24 mouse cellular contexts compared by ENCODE assay signal in the genomic region with DNA sequence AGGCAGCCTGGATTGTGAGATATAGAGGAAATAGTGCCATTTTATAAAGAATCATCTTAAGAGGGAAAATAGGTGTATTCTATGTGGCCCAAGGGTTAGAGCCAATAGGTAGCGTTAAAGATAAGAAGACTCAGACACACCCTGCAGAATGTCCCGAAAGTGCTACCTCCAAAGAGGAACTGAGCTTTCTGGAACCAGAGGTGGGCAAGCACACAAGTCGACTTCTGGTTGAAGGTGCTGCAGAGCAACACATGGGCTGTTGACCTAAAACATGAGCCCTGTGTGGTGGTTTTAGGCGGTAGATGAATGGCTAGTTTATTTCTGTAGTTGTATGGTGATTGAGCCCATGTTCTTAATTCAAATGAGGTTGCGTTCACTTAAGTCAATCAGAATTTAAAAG.
"Had no signal": no experiment of that assay in that cellular context is flagged by ENCODE, and none has a peak within 500 bp of the region (broad histone marks: within the 10 kb centered on the region; RNA-seq: fewer than 3 reads in every experiment).

No protein-coding gene starts in this region.

- H3K4me1 ChIP-seq: embryonic facial prominence, embryonic 10.5 days; embryonic facial prominence, embryonic 12.5 days; embryonic facial prominence, embryonic 13.5 days; embryonic facial prominence, embryonic 15.5 days; forebrain, embryonic 10.5 days; forebrain, embryonic 12.5 days; forebrain, embryonic 13.5 days; forebrain, embryonic 15.5 days; heart, embryonic 10.5 days had no signal

- H3K36me3 ChIP-seq: embryonic facial prominence, embryonic 10.5 days; embryonic facial prominence, embryonic 12.5 days; embryonic facial prominence, embryonic 13.5 days; embryonic facial prominence, embryonic 15.5 days; forebrain, embryonic 10.5 days; forebrain, embryonic 12.5 days; forebrain, embryonic 15.5 days; heart, embryonic 10.5 days had no signal

- H3K27ac ChIP-seq: embryonic facial prominence, embryonic 10.5 days; embryonic facial prominence, embryonic 12.5 days; embryonic facial prominence, embryonic 13.5 days; embryonic facial prominence, embryonic 15.5 days; forebrain, embryonic 10.5 days; forebrain, embryonic 12.5 days; forebrain, embryonic 13.5 days; forebrain, embryonic 15.5 days; heart, adult 2 months; heart, embryonic 10.5 days had no signal

- H3K4me3 ChIP-seq: embryonic facial prominence, embryonic 10.5 days; embryonic facial prominence, embryonic 12.5 days; embryonic facial prominence, embryonic 13.5 days; embryonic facial prominence, embryonic 15.5 days; erythroblast, embryonic 14.5 days; forebrain, embryonic 10.5 days; forebrain, embryonic 12.5 days; forebrain, embryonic 13.5 days; forebrain, embryonic 15.5 days; gastrocnemius, adult 2 months; heart, adult 2 months; heart, embryonic 10.5 days had no signal

- H3K9me3 ChIP-seq: embryonic facial prominence, embryonic 10.5 days; embryonic facial prominence, embryonic 12.5 days; embryonic facial prominence, embryonic 13.5 days; embryonic facial prominence, embryonic 15.5 days; forebrain, embryonic 10.5 days; forebrain, embryonic 12.5 days; forebrain, embryonic 15.5 days; heart, embryonic 10.5 days had no signal

- H3K4me2 ChIP-seq: embryonic facial prominence, embryonic 12.5 days; embryonic facial prominence, embryonic 13.5 days; embryonic facial prominence, embryonic 15.5 days; forebrain, embryonic 12.5 days; forebrain, embryonic 13.5 days; forebrain, embryonic 15.5 days had no signal

- DNase-seq: cerebellum, adult 9-11 months; cerebellum, postnatal 10 days; cerebellum, postnatal 14 days; cerebellum, postnatal 25 days; cerebellum, postnatal 36 days; embryo, embryonic 11 days; forebrain, postnatal 0 days; gastrocnemius, adult 2 months; gastrocnemius, postnatal 10 days; gastrocnemius, postnatal 14 days; gastrocnemius, postnatal 25 days; gastrocnemius, postnatal 36 days; heart, adult 18-20 months; heart, adult 2 months had no signal

- H3K9ac ChIP-seq: embryonic facial prominence, embryonic 12.5 days; embryonic facial prominence, embryonic 13.5 days; embryonic facial prominence, embryonic 15.5 days; forebrain, embryonic 12.5 days; forebrain, embryonic 13.5 days; forebrain, embryonic 15.5 days; forebrain, postnatal 0 days had no signal

- H3K27me3 ChIP-seq: embryonic facial prominence, embryonic 12.5 days; embryonic facial prominence, embryonic 13.5 days; embryonic facial prominence, embryonic 15.5 days; forebrain, embryonic 12.5 days; forebrain, embryonic 13.5 days; forebrain, embryonic 15.5 days had no signal
